Mouse (Mus musculus): ENCODE measurements at regions not wholly inside any gene's neighbourhood (a gene's known extent, or its start where the extent isn't known, plus 50 kb on each side); places are given as distances from the start of the nearest gene placed in this dataset.

DNA sequence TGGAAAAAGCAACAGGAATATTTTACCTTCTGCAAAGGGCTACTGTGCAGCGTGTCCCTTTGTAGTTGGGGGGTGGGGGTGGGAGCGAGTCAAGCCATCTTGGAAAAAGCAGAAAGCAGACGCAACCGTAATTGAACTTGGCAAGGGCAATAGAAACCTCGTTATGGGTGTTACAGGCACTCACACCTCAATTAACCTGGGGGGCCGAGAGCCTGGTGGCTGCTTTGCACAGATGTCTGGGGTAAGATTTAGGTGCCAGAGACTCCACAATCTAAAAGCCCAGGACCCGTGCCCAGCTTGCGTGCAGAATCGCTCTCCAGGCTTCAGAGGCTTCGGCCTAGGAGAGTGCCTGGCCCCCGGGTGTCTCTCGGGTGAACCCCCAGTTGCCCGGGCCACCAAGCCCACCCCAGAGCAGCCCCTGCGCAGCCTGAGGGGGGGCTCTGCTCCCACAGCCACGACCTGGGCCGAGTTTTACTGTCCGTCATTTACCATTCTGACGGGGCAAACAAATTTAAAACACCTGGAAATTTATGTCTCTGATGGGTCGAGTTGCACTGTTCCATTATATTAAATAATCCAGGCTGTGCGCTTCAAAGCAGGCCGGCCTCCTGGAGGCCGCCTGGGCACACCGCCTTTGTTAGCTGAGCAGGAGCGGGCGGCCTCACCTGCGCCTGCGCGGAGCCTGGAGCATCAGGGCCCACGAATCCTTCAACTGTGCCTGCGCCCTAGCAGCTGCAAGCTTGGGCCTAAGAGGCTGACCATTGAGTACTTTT lies 212.4 kb downstream of the Srbd1 start:
- no peak for DNase-seq (ENCODE audit: low read depth, low spot score)

DNA sequence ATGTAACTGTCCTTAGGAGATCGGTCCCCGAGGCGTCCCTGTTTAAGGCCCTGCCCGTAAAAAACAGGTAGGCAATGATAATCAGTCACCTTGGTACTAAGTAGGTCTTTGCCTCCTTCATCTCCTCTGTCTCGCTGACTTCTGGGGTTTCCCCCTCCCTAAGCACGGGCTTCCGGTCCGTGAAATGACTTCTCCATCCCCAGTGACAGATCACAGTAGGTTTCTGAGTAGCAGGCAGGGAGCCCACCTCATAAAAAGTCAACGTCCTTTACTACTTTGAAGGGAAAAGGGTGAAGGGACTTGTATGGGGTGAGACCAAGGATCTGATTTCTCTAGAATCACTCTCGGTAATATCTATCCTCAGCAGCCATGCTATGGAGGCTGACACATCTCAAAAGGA lies 213.0 kb downstream of the Srbd1 start:
- no peak for DNase-seq (ENCODE audit: low read depth, low spot score)

DNA sequence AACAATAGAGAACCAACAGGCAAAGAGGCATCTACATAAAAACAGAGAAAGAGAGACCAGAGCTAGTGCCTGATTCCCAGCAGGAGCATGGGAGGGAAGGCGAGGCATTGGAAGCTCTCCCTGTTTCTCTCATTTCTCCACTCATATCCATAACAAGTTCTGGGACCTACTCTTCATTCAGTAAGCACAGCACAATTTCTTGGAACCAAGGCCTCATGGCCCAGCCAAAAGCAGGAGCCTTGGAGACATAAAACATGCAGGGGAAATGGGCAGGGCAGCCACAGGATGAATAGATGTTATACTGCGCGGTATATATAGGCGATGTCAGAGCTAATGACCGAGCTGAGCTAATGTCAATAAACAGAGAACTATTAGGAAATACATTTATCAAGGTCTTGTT lies 214.2 kb downstream of the Srbd1 start:
- no peak for DNase-seq (ENCODE audit: low read depth, low spot score)

DNA sequence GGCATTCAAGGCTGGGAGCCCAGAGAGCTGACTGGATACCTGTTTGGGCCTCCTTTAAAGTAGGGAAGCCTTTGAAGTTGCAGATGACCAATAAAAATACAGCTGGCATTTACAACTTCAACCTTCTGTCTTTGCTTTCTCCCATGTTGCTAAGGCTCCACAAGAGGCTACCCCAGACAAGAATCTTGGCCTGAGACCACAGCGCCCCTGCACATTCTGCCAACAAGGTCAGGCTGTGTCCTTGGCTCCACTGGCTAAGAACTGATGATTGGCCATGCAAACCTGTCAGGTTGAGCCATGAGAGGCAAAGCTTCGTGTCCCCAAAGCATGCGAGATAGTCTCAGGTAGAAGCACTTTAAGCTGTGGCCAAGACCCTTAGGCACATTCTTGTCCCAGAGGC lies 214.6 kb downstream of the Srbd1 start:
- DNase-seq (ENCODE audit: low read depth, low spot score), result no peak

DNA sequence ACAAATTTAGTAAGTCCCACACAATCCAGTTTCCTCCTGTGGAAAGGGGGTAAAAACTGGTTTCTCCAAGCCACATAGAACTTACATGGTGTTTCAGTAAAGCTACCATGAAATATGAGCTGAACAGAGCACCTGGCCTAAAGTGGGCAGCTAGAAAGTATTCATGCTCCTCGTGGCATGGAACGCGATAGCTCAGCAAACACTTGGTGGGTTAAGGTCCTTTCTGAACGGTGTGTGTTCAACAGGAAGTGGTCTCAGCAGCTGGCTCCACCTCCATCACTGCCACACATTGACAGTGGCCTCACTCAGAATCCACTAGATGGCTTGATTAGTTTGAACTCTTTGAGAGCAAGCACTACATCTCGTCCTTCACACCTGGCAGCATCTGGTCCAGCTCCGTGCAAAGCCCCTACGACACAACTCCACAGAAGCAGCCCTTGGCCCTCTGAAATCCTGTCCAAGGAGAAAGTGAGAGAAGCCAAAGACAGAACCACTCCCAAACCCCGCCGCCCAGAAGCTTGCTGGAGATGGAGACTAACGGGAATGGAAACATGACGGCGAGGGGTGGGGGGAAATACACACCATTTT lies 215.2 kb downstream of the Srbd1 start:
- DNase-seq (ENCODE audit: low read depth, low spot score), result no peak

DNA sequence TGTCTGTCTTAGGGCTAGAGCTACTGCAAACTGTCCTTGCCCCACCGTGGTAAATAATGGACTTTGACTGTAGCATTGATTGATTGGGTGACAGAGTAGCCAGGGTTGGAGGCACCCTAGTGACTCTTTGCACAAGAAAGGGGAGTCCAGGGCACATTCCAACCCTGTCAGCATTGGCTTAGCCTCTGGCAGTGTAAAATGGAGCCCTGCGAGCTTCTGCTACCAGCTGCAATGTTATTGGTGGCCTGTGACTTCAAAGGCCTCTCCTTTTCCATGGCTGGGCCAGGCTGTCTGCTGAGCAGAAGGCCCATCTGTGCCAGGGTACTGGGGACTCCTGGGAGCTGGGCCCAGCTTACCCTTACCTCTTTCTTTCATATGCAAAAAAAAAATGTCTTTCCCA lies 216.4 kb downstream of the Srbd1 start:
- DNase-seq (ENCODE audit: low read depth, low spot score), result no peak

DNA sequence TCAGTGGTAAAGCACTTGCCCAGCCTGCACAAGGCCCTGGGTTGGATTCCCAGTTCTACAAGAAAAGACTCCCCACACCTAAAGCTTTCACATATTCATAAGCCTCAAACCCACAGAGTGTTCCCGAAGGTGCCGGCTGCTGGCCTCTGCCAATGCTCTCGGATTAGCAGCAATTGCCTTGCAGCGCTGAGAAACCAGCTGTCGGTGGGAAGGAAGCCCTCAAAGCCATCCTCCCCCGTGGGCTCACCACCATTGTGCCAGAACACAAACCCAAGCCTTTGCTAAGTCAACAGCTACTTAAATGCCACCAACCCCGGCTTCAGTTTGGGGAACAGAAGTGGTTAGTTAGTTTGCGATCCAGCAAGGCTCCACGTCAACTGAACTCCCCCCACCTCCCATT lies 217.7 kb downstream of the Srbd1 start:
- no peak for DNase-seq (ENCODE audit: low read depth, low spot score)

DNA sequence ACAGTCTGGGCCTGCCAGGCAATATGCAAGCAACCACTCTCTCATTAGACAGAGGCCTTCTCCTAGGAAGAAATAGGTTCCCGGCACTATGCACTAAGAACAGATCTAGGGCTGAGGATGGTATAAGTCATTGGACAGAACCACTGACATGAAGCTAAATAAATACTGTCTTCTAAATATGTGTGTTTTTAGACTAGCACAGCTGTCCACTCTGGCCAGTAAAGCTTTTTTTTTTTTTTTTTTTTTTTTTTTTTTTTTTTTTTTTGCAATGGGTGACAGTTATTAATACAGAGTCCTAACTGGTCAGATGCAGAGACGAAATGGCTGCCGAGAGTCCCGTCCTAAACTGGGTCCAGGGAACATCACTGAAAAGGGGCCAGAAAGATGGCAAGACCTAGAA lies 218.9 kb downstream of the Srbd1 start:
- no peak for DNase-seq (ENCODE audit: low read depth, low spot score)

DNA sequence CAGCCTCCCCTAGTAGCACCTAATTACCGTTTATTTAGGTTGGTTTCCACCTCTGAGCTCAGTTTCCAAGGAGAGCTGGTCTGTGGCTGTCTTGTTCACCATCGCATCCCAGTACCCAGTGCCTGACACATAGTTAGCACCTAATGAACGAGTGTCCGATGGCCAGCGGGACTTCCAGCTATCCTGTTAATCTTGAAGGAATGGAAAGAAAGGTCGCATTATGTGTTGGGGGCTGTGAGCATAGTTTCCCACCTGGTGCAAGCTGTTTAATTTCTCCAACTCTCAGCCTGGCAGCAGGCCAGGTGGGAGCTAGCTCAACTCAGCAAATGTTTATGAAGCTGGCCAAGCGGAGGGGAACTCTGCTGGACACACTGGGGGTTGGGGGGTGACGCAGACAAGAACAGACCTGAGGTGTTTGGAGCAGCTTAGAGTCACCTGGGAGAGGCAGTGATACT lies 223.7 kb downstream of the Srbd1 start:
- DNase-seq (ENCODE audit: low read depth, low spot score), result no peak

DNA sequence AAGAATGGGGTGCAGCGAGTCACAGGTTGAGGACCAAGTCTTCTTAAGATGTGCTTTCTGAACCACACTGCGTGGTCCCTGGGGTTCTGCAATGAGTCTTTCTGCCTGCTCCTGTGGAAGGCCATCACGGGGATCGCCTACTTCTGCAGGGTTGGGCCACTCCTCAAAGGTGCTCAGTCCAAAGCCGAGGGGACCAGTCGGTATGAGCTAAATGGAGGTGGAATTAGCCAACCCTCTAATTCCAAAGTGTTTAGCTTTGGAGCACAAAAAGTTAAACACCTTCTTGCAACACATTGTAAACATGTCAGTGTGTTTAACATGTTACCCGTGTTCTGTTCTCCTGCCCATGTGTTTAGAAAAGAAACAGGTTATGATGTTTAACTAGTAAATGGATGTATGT lies 225.1 kb downstream of the Srbd1 start:
- DNase-seq (ENCODE audit: low read depth, low spot score), result no peak

DNA sequence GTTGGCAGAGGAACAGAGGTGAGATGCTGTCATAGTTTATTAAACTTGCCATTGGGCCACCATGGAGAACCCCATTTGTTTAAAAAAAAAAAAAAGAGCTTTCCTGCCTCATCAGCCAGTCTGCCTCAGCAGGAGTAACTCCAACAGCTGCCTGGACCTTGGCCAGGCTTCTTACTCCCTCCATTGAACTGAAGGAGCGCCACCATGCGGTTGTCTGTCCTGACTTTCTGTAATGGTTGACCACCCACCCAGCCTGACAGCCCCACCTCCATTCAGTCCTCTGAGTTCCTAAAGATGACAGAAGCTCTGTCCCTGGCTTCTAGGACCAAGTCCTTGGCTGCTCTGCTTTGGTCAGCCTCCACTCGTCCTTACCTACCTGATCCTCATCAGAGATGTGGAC lies 227.8 kb upstream of the Six2 start:
- no peak for DNase-seq (ENCODE audit: low read depth, low spot score)

DNA sequence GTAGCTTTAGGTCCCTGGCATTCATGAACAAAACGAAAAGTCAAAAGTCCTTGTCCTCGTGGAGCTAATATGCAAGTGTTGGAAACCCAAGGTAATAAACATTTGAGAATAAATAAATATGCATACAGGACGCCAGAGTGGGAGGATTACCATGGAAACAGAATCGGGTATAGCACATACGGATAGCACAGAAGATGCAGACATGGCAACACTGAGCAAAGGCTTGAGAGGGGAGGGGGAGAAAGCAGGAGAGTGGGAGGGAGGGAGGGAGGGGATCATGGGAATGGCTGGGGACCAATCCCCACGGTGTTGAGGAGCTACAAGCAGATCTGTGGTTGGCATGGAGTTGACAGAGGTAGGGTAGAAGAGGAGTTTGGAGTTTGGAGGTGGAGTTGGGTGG lies 226.0 kb upstream of the Six2 start:
- DNase-seq (ENCODE audit: low read depth, low spot score), result no peak

DNA sequence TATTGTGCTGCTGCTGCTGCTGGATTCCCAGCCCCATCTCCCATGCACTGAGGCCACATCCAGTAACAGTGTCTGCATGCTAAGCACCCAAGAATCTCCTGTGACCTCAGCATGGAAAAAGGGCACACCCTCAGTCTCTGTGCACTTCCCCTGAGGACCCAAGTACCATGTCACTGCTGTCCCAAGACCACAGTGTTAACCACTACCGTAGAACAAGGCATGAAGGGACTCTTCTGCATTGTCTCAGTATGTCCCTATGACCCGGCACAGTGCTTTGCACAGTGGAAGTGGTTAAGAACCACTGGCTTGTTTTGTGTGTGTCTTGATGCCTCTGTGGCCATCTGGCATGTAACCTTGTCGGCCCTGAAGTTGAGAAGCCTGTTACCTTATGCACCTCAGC lies 220.6 kb upstream of the Six2 start:
- no peak for DNase-seq (ENCODE audit: low read depth, low spot score)

DNA sequence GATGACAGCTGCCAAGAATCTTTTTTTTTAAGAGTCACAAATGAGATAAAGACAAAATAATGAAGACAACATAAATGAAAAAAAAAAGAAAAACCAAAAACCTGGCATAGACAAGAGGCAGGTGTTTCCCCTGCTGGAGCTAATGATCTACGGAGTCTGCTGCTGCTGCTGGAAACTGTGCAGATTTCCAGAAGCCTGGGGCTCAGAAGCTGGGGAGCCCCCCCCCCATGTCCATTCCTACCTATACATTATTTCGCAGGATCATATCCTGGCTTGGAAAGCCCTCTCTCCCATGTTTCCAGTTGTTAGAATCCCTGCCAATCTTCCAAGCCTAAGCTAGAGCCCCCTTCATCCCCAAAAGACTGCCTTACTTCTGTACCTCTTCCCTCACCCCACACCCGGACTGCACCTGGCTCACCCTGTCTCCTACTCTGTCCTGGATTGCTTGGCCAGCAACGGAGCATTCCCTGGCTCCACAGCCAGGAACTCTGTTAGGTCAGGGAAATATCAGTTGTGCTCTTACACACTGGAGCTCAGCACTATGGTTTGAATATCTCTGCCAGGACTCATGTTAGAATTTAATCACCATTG lies 218.6 kb upstream of the Six2 start:
- no peak for DNase-seq (ENCODE audit: low read depth, low spot score)

DNA sequence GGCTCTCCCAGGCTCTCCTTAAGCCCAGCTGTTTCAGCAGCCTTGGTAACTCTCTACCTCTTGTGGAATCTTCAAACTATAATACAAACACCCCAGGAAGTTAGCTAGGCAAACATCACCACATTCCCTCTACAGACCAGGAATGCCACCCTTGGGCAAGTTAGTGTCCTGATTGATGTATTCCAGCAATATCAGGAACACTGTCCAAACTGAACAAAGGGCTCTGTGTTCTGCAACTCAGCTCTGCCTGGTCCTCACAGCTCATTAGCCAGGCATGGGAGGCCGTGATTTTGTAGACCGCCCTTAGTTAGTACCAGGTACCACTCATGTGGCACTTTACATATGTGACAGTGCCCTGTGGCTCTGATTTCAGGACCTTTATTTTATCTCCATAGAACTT lies 214.5 kb upstream of the Six2 start:
- DNase-seq (ENCODE audit: low read depth, low spot score), result no peak

DNA sequence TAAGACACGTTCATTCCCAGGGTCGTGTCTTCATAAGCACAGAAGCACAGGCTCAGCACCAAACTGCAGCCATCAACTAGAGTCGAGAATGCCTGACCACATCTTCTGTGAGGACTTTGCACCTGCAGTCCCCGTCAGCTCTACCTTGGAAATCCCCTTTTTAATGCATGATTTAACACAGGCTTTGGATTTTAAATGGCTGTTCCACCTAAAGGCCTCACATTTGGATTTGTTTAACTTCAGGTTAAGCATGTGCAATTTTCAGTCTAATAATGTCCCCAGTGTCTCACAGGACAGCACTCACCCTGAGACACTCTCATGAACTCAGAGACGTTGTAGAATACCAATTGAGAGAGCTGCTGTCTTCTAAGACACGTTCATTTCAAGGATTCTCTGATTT lies 211.0 kb upstream of the Six2 start:
- DNase-seq (ENCODE audit: low read depth, low spot score), result no peak

DNA sequence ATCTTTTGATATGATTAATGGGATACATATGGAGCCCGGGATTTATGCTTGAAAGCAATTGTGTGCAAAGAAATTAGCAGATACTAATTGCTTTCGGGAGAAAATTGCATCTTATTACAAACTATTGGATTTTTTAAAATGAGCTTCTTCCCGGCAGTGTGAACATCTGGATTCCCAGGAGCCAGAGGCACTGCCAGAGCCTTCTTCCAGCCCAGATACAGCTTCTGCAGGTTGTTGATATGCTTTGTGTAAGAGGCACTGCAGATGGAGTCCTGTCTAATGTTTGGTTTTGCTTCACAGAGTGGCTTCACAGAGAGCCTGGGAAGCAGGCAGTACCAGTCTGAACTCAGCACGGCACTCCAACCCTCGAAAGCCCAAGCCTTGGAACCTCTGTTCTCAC lies 207.9 kb upstream of the Six2 start:
- DNase-seq (ENCODE audit: low read depth, low spot score), result no peak

DNA sequence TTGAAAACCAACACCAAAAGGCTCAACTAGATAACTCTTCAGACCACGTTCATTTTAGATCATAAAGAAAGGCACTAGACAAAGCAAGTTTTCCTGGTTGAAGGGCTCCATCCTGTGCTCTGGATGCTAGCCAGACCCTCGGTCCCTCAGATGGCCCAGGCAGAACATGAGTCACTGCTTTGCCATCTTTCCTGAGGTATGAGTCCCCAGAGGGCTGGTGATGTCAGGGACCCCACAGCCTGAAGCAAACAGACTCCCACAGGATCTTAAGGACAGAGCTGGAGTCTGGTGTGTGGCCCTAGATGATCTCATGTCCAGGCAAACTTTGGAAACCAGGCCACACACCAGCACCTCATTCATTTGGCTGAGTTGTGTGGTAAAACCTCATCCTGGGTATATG lies 203.2 kb upstream of the Six2 start:
- DNase-seq (ENCODE audit: low read depth, low spot score), result no peak

DNA sequence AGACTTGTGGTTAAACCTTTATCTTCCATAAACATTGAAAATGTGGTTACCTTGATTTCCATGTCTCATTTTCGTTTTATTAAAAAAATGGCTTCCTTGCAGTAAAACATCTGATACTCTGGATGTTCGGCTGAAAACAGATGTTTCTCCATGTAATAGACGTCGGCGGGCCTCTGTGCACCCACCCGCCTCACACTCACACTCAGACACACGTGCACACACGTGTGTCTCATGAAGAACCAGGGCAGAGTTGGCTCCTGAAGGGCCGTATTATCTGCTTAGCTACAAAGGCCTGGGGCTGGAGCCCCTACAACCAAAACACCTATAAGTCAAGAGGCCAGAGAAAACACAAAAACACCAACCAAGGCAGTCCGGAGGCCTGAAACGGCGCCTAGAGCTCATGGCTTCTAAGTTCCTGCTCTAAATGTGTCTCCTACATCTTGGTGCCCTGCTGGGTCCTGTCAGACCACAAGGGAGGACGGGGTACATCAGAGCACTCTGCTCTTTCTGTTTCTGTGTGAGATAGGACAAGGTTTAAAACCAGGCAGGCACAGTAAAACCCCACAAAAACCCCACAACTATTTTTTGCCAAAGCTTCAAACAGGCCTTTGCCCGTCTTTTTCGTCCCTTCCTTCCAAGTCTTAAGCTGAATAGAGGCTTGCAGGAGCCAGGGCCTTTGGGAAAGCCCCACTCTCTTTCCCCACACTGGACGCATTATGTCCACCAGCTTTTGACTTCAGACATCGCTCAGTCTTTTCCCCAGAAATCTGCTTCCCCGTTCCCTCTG lies 201.9 kb upstream of the Six2 start:
- DNase-seq (ENCODE audit: low read depth, low spot score), result no peak

DNA sequence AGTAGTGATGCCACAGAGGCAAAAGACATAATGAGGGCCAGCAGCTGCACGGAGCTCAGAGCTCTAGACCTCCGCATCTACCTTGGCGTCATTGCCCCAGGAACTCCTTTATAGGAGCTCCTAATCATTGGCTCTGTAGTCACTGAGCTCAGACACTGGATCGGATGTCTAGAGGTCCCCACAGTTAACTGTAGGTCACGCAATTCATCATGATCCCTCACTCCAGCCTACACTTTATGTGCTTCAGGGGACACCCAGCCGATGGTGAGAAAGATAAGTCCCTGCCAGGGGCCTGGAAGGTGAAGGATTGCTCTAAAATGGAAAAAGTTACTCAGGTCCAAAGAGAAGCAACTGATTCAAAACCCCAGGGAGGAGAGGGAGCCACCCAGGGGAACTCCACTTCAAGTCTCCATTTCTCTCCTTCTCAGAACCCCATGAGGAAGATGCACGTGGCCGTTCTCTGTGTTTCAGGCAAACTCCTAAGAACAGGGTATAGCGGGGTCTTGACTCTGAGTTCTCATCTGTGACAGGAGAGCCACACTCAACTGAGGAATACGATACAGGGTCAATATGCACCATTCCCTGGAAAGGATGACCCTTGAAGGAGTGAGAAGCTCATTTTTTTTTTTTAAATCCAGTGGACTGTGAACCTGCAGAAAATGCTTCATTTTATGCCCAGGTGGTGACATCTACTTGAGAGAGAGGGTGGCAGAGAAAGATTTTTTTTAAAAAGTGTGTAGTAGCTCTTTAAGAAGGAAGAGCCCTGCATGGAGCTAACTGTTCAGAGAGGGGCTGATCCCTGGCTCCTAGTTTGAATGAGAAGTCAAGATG lies 200.7 kb upstream of the Six2 start:
- no peak for DNase-seq (ENCODE audit: low read depth, low spot score)

DNA sequence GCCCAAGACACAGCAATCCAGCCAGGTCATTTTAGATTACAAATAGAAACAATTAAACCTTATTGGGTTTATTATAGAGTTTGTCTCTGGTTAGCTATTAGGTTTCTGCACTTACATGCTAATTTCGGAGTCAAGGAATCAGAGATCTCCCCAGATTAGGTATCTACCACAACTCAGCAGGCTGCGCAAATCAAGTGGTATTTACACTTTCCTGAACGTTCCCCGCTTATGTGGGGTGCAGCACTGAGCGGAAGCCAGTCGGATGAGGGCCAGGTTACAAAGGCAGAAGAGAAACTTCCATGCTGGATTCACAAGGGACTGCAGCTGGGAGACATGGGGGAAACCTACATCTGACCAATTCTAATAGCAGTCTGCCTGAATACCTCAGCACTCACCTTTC lies 198.6 kb upstream of the Six2 start:
- DNase-seq (ENCODE audit: low read depth, low spot score), result no peak

DNA sequence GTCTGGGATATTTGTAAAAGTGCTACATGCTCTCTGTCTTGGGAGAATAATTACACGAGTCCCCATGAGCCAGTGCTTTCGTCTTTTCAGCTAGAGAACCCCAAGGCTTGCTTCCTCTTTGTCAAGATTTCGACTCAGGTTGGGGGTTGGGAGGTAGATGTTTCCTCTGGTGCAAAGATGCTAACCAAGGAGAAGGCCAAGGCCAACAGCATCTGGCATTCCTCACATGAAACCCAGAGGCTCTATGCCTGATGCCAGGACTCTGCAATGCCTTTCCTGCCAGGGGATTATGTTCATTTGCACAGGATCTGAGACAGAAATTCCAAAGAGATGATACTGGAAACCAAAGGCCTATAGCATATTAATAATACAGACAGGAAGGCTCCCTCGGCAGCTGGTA lies 198.2 kb upstream of the Six2 start:
- DNase-seq (ENCODE audit: low read depth, low spot score), result no peak
